Mouse (Mus musculus) neural tube, embryonic 12.5 days (tissue): ENCODE measurements around the gene Scd4. TPM values are rescaled to one million over a fixed set of nuclear protein-coding genes. Genes with fewer than 3 reads are reported as not detected.
A peak's percentile ranks its signal among the peaks of the same experiment; 100 is the strongest.

Source experiments
- ATAC-seq: fragments of 200-750 bp; cut with Nextera tagmentation; 2 replicates; pipeline ENCODE4 v1.8.0; 2017; ENCODE audit warnings: low read depth, mild to moderate bottlenecking, moderate TSS enrichment, moderate library complexity; ENCODE audit not compliant: low FRiP score
- H3K27ac ChIP-seq: fragments of 300-500 bp; sonication (generic); 2 replicates; pipeline ENCODE4 v1.5.1; 2016
- H3K27me3 ChIP-seq: fragments of 300-500 bp; sonication (generic); replicated peaks from 2 replicates; pipeline ENCODE4 v1.6.1; 2016; ENCODE audit warnings: mild to moderate bottlenecking
- H3K36me3 ChIP-seq: fragments of 300-500 bp; sonication (generic); 2 replicates; pipeline ENCODE4 v1.6.1; 2016; ENCODE audit warnings: mild to moderate bottlenecking
- H3K4me1 ChIP-seq: fragments of 300-500 bp; sonication (generic); 2 replicates; pipeline ENCODE4 v1.6.1; 2016
- H3K4me2 ChIP-seq: fragments of 300-500 bp; sonication (generic); replicated peaks from 2 replicates; pipeline ENCODE4 v1.6.1; 2016; ENCODE audit warnings: mild to moderate bottlenecking
- H3K4me3 ChIP-seq: fragments of 300-500 bp; sonication (generic); 2 replicates; pipeline ENCODE4 v1.5.1; 2016
- H3K9ac ChIP-seq: fragments of 300-500 bp; sonication (generic); 2 replicates; pipeline ENCODE4 v1.6.1; 2016; ENCODE audit warnings: mild to moderate bottlenecking
- H3K9me3 ChIP-seq: fragments of 300-500 bp; sonication (generic); 2 replicates; pipeline ENCODE4 v1.6.1; 2016; ENCODE audit warnings: mild to moderate bottlenecking
- WGBS: fragments of 180-500 bp; shearing (Covaris S2); methylation state at CpG from one replicate; pipeline ENCODE4 v1.1.7; 2016; 5-methylcytosine and 5-hydroxymethylcytosine counted together
- polyA plus RNA-seq: library from polyadenylated mRNA; unstranded; fragments of >200 nt; fragmentation: Nextera tagmentation; extraction: Ambion mirVana; gene quantifications from 2 replicates; pipeline ENCODE4 v1.2.1, GENCODE M21; 2016

Gene Scd4
- polyA plus RNA-seq, 1 experiment from 2014 or later, result 0.08 TPM

DNA sequence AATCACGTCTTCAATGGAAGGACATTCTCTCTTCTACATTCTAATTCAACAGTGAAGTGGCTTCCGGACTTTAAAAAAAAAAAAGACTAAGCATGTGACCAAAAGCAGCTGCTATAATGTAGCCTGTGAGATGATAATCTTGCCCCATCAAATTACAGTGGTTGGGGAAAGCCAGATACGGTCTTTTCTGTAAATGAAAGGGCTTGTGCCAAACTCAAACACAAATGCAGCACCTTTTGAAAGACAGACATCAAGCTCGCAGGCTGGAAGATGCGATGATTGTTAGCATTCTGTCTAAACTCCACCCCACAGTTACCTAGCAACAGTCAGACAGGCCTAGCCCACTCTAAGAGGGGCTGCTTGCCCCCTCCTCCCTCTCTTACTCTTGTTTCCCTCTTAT, 22.1 kb upstream of the Scd4 start:
- H3K4me3 ChIP-seq, result no peak overlapping the region
- H3K27me3 ChIP-seq, result no peaks in the 10 kb centered on the region
- peak overlapping the region; percentile 24 for H3K4me2 ChIP-seq
- 0 out of 2 replicates have a peak overlapping the region, but pooled peaks have one; percentile 9 for H3K27ac ChIP-seq
- H3K9me3 ChIP-seq, result no peaks in the 10 kb centered on the region
- ATAC-seq, result no peak
- peaks cover 32% of the 10 kb centered on the region for H3K36me3 ChIP-seq
- 0 out of 2 replicates have a peak overlapping the region, but pooled peaks have one; percentile 30 for H3K9ac ChIP-seq
- 27% methylated on average over 5 of the region's 5 CpGs for whole genome bisulfite sequencing
- H3K4me1 ChIP-seq, result peaks cover 28% of the 10 kb centered on the region

DNA sequence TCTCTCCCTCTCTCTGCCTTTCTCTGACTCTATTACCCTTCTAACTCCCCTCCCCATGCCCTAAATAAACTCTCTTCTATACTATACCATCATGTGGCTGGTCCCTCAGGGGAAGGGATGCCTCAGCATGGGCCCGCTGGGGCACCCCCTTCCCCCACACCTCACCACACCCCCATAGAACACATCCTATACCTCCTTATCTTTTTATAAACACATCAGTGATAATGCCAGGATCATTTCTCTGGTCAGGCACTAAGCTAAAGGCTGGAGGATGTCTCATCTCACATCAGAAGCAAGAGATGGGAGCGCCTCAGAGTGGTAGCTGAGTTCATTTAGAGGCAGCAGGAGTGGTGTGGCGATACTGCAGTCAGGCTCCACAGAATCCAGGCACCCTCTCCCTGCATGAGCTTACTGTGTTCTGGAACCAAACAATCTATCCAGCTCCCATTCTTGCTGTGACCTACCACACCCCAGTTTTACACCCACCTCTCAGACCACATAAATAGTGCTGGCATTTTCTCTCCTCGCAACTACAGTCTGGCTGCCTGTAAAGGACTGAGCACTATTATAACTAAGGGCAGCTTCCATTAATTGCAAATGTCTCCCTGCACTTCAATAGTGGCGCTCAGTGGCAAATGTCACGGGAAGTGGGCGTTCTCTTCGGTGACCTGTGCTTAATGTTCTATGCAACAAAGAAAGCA, 21.4 kb upstream of the Scd4 start:
- Histone ChIP-seq H3K27me3 (no peaks in the 10 kb centered on the region), H3K36me3 (peaks cover 26% of the 10 kb centered on the region), H3K27ac (0 out of 2 replicates have a peak overlapping the region, but pooled peaks have one; percentile 9), H3K4me1 (peaks cover 28% of the 10 kb centered on the region), H3K4me2 (peak overlapping the region; percentile 24), H3K4me3 (no peak overlapping the region), H3K9me3 (no peaks in the 10 kb centered on the region), H3K9ac (0 out of 2 replicates have a peak overlapping the region, but pooled peaks have one; percentile 30)
- ATAC-seq, result 0 out of 2 replicates have a peak, but pooled peaks have one; percentile 12
- 29% methylated on average over 8 of the region's 8 CpGs for WGBS

- WGBS, result 14% methylated on average over 4 of the region's 4 CpGs
- H3K27ac ChIP-seq, result no peak overlapping the region
- peaks cover 28% of the 10 kb centered on the region for H3K4me1 ChIP-seq
- no peaks in the 10 kb centered on the region for H3K27me3 ChIP-seq
- peaks cover 20% of the 10 kb centered on the region for H3K36me3 ChIP-seq
- H3K4me3 ChIP-seq, result no peak overlapping the region
- H3K4me2 ChIP-seq, result no peak overlapping the region; the same call in 1 of the 2 replicates
- H3K9me3 ChIP-seq, result no peaks in the 10 kb centered on the region
- ATAC-seq, result peak; percentile 35; the same call in 1 of the 2 replicates
- H3K9ac ChIP-seq, result no peak overlapping the region
Observed at GRCm38 (mm10) chr19:44312007-44312360, 20.9 kb upstream of the Scd4 start.

GRCm38 (mm10) chr19:44313066-44313465, 19.8 kb upstream of the Scd4 start:
- Histone ChIP-seq H3K4me1 (peaks cover 28% of the 10 kb centered on the region), H3K9ac (no peak overlapping the region), H3K27me3 (no peaks in the 10 kb centered on the region), H3K9me3 (no peaks in the 10 kb centered on the region), H3K36me3 (peaks cover 10% of the 10 kb centered on the region), H3K27ac (no peak overlapping the region), H3K4me2 (no peak overlapping the region), H3K4me3 (no peak overlapping the region)
- 76% methylated on average over 3 of the region's 3 CpGs for WGBS
- no peak for ATAC-seq

DNA sequence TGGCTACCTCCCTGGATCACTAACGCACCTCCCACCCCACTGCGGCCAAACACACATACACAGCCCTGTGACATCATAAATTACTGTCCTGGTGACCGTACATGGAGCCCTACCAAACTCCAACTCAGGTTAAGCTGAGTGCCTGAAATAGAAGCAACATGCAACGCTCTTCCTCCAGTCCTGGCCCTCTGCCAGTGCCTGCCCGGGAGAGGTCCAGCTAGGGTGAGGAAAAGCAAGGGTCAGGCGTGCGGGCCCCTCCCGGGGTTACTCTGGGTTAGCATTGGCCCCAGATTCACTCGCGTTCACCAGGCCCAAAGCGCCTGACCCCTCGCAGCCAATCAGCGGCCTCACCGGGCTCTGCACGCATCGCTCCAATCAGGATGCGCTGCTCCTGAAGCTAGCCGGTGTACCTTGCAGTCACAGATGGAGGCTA, 18.5 kb upstream of the Scd4 start:
- peaks cover 28% of the 10 kb centered on the region for H3K4me1 ChIP-seq
- H3K4me3 ChIP-seq, result peak overlapping the region; percentile 48
- peak; percentile 83 for ATAC-seq
- no peaks in the 10 kb centered on the region for H3K27me3 ChIP-seq
- H3K9me3 ChIP-seq, result 0 out of 2 replicates have a peak, but pooled peaks cover 5% of the 10 kb centered on the region
- 2% methylated on average over 18 of the region's 18 CpGs for WGBS
- H3K4me2 ChIP-seq, result peak overlapping the region; percentile 70
- no peaks in the 10 kb centered on the region for H3K36me3 ChIP-seq
- H3K9ac ChIP-seq, result peak overlapping the region; percentile 47
- H3K27ac ChIP-seq, result no peak overlapping the region

- no peak overlapping the region for H3K27ac ChIP-seq
- H3K36me3 ChIP-seq, result no peaks in the 10 kb centered on the region
- H3K4me2 ChIP-seq, result peak overlapping the region; percentile 70
- H3K4me3 ChIP-seq, result peak overlapping the region; percentile 48
- ATAC-seq, result peak; percentile 46; the same call in 1 of the 2 replicates
- no peaks in the 10 kb centered on the region for H3K27me3 ChIP-seq
- WGBS, result 2% methylated on average over 11 of the region's 11 CpGs
- peaks cover 28% of the 10 kb centered on the region for H3K4me1 ChIP-seq
- peak overlapping the region; percentile 47 for H3K9ac ChIP-seq
- H3K9me3 ChIP-seq, result 0 out of 2 replicates have a peak, but pooled peaks cover 5% of the 10 kb centered on the region
Observed at GRCm38 (mm10) chr19:44314871-44315414, 17.9 kb upstream of the Scd4 start.

DNA sequence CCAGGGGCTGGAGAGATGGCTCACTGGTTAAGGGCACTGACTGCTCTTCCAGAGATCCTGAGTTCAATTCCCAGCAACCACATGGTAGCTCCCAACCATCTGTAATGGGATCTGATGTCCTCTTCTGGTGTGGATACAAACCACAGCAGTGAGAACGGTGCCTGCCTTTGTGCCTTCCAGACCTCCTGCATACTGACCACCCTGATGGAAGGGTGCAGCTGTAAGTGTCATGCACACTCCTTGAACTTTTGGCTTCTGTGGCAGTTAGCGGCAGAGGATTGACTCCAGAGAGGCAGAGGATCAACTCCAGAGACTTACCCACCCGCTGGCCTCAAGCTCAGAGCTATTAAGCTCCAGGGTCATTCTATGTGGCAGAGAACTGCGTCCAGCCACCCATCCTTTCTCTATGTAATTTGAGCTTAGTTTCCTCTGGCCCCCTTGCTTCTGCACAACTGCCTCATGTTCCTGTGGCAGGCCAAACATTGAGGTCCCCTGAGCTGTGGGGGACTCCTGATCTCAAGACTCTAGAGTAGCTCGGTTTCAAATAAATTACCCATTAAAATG, 16.1 kb upstream of the Scd4 start:
- no peak overlapping the region for H3K9ac ChIP-seq
- no peak for ATAC-seq
- no peak overlapping the region for H3K4me3 ChIP-seq
- 64% methylated on average over 5 of the region's 5 CpGs for WGBS
- H3K27me3 ChIP-seq, result no peaks in the 10 kb centered on the region
- 0 out of 2 replicates have a peak, but pooled peaks cover 5% of the 10 kb centered on the region for H3K9me3 ChIP-seq
- peaks cover 13% of the 10 kb centered on the region; the same call in 1 of the 2 replicates for H3K4me1 ChIP-seq
- no peak overlapping the region for H3K4me2 ChIP-seq
- H3K27ac ChIP-seq, result no peak overlapping the region
- no peaks in the 10 kb centered on the region for H3K36me3 ChIP-seq

DNA sequence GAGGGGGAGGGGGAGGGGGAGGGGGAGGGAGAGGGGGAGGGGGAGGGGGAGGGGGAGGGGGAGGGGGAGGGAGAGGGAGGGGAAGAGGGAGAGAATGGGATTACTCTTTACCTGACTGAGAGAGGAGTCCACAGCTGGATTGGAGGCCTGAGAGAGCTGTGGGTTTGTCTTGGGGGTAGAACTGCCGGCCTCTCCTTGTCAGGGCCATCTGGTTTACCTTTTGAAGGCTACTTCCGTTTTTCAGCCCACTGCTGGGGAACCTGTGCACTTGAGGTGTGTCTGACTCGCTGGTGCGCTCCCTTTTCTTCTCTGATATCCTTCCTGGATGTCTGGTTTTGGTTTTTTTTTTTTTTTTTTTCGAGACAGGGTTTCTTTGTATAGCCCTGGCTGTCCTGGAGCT, 15.5 kb upstream of the Scd4 start:
- H3K27ac ChIP-seq, result no peak overlapping the region
- no peak overlapping the region for H3K9ac ChIP-seq
- peaks cover 8% of the 10 kb centered on the region; the same call in 1 of the 2 replicates for H3K4me1 ChIP-seq
- no peak overlapping the region for H3K4me2 ChIP-seq
- no peaks in the 10 kb centered on the region for H3K36me3 ChIP-seq
- no peaks in the 10 kb centered on the region for H3K27me3 ChIP-seq
- 0 out of 2 replicates have a peak, but pooled peaks cover 5% of the 10 kb centered on the region for H3K9me3 ChIP-seq
- no peak overlapping the region for H3K4me3 ChIP-seq
- WGBS, result 90% methylated on average over 5 of the region's 5 CpGs
- ATAC-seq, result no peak

DNA sequence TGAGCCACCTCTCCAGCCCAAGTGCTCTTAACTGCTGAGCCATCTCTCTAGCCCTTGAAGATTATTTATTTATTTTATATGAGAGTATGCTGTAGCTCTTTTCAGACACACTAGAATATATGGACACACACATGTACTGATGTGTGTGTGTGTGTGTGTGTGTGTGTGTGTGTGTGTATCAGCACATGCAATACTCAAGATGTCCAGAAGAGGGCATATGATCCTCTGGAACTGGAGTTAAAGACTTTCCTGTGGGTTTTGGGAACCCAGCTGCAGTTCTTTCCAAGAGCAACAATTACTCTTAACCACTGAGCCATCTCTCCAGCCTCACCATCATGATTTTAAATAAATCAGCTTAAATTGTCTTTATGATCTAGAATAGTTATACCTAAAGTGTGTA, 14.3 kb upstream of the Scd4 start:
- H3K4me2 ChIP-seq, result no peak overlapping the region
- peaks cover 8% of the 10 kb centered on the region; the same call in 1 of the 2 replicates for H3K4me1 ChIP-seq
- 0 out of 2 replicates have a peak, but pooled peaks cover 5% of the 10 kb centered on the region for H3K9me3 ChIP-seq
- H3K27me3 ChIP-seq, result no peaks in the 10 kb centered on the region
- no peak overlapping the region for H3K9ac ChIP-seq
- no peak overlapping the region for H3K27ac ChIP-seq
- no peaks in the 10 kb centered on the region for H3K36me3 ChIP-seq
- no peak overlapping the region for H3K4me3 ChIP-seq
- ATAC-seq, result no peak

DNA sequence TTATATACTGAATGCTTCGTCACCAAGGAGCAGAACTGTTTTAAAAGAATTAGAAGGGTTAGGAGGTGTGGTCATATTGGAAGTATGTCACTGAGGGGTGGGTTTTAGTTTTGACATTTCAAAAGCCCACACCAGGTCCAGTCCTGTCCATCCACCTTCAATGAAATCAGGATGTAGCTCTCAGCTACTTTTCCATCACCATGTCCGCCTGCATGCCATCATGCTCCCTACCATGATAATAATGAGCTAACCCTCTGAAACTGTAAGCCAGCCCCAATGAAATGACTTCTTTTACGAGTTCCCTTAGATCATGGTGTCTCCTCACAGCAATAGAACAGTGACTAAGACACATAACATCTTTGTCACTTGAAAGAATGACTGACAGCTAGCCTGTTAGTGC, 12.6 kb upstream of the Scd4 start:
- Histone ChIP-seq H3K27me3 (no peaks in the 10 kb centered on the region), H3K27ac (no peak overlapping the region), H3K36me3 (no peaks in the 10 kb centered on the region), H3K9me3 (0 out of 2 replicates have a peak, but pooled peaks cover 5% of the 10 kb centered on the region), H3K4me3 (no peak overlapping the region), H3K4me2 (no peak overlapping the region), H3K4me1 (no peaks in the 10 kb centered on the region; the same call in 1 of the 2 replicates), H3K9ac (no peak overlapping the region)
- no peak for ATAC-seq
- 80% methylated on average over 3 of the region's 3 CpGs for WGBS

- H3K4me3 ChIP-seq, result no peak overlapping the region
- H3K4me2 ChIP-seq, result no peak overlapping the region
- H3K9ac ChIP-seq, result no peak overlapping the region
- H3K9me3 ChIP-seq, result peaks cover 7% of the 10 kb centered on the region
- H3K36me3 ChIP-seq, result no peaks in the 10 kb centered on the region
- WGBS, result 83% methylated on average over 4 of the region's 4 CpGs
- H3K27me3 ChIP-seq, result no peaks in the 10 kb centered on the region
- no peak for ATAC-seq
- no peaks in the 10 kb centered on the region for H3K4me1 ChIP-seq
- no peak overlapping the region for H3K27ac ChIP-seq
Observed at GRCm38 (mm10) chr19:44321201-44321600, 11.7 kb upstream of the Scd4 start.

- ATAC-seq, result no peak
- Histone ChIP-seq H3K36me3 (no peaks in the 10 kb centered on the region), H3K27ac (no peak overlapping the region), H3K27me3 (no peaks in the 10 kb centered on the region), H3K9me3 (peaks cover 8% of the 10 kb centered on the region), H3K4me1 (no peaks in the 10 kb centered on the region), H3K4me2 (no peak overlapping the region), H3K4me3 (no peak overlapping the region), H3K9ac (no peak overlapping the region)
- WGBS, result 87% methylated on average over 2 of the region's 2 CpGs
Observed at GRCm38 (mm10) chr19:44321631-44322030, 11.3 kb upstream of the Scd4 start.
